Mouse (Mus musculus) heart, postnatal 4 days (tissue): Measurements from ENCODE around the gene Dcdc2b. TPM values are rescaled to one million over a fixed set of nuclear protein-coding genes. Genes with fewer than 3 reads are reported as not detected.

Experiments
- DNase-seq: peaks from one replicate; pipeline ENCODE4 v3.0.0; 2021
- total RNA-seq, 2 experiments: library from RNA; stranded (reverse); gene quantifications; 2 replicates each; pipeline ENCODE4 v1.2.3; 2021

The Dcdc2b gene
- total RNA-seq, 2 experiments from 2014 or later = 0.27 to 0.76 TPM

DNA sequence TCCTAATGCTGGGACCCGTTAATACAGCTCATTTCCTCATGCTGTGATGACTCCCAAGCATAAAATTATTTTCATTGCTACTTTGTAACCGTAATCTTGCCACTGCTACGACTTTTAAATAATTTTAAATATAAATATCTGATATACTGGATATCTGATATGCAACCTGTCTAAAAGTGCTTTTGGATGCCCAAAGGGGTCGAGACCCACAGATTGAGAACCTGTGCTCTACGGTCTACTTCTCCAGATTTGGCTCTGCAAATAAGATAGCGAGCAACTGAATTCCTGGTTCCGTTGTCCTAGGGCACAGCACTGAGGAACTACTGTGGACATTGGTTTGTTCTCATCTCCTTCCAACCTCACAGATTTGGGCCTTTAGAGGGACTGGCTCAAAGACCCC, 36.4 kb downstream of the Dcdc2b start:
- no peak for DNase-seq

- DNase-seq = peak; percentile 81
Observed at GRCm38 (mm10) chr4:129576863-129577491, 37.1 kb downstream of the Dcdc2b start.

- DNase-seq = no peak
Observed at GRCm38 (mm10) chr4:129575171-129575844, 38.7 kb downstream of the Dcdc2b start.

DNA sequence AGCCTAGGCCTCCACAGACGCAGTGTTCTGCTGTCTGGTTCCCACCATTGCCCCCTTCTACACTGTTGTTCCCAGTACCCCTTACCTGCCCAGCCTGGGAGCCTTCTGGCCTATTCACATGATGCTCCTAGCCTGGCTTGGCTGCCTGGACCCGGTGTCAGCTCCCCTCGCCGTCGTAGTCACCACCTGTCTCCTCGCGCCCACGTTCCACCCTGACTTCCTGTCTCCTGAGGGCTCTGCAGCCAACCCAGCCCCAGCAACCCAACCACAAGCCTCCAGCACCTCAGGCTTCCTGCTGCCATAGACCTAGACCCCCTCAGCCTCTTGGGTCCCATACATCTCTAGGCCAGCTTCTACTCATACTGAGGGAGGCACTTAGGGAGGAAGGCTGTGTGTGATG, 40.6 kb downstream of the Dcdc2b start, which contains the start of gene Lck:
Lck (minus strand) TSS at position 212 of the 400 bp plus-strand sequence.
- DNase-seq = no peak

GRCm38 (mm10) chr4:129573093-129573370, 41.0 kb downstream of the Dcdc2b start:
- DNase-seq = no peak

- no peak for DNase-seq
Observed at GRCm38 (mm10) chr4:129572236-129573092, 41.6 kb downstream of the Dcdc2b start.

GRCm38 (mm10) chr4:129571551-129572084, 42.4 kb downstream of the Dcdc2b start:
- DNase-seq = no peak

DNA sequence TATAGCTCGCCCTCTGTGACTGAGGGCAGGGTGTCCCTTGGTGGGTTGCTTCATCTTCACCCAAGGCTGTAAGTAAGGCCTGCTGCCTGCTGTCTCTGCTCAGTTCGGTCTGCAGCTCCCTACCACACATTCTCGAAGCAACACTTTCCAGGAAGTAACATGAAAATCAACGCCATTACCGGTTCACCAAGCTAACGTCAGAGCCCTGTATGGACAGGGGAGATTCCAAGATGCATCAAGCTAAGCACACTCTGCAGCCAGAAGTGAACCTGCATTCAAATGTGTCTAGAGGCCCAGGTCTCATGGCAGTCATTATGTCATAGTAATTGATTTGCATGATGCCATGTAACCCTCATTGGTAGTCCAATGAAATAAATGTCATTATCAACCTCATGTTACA, 44.0 kb downstream of the Dcdc2b start:
- DNase-seq = no peak

- DNase-seq = no peak
Observed at GRCm38 (mm10) chr4:129568366-129568765, 45.7 kb downstream of the Dcdc2b start.

DNA sequence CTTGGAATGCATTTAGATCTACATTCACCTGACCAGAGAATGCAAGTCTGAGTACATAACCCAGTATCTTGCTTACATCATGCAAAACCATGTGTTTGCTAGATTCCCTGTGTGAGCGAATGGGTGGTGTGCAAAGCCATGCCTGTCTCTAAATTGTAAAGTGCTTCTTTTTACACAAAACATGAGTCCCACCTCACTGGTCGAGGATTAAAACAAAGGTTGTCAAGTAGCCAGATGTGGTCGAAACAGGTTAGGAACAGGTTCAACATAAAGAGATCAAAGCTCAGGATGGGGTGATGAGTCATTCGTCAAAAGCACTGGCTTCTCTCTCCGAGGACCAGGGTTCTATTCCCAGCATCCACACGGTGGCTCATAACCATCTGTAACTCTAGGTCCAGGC, 48.9 kb downstream of the Dcdc2b start:
- no peak for DNase-seq

DNA sequence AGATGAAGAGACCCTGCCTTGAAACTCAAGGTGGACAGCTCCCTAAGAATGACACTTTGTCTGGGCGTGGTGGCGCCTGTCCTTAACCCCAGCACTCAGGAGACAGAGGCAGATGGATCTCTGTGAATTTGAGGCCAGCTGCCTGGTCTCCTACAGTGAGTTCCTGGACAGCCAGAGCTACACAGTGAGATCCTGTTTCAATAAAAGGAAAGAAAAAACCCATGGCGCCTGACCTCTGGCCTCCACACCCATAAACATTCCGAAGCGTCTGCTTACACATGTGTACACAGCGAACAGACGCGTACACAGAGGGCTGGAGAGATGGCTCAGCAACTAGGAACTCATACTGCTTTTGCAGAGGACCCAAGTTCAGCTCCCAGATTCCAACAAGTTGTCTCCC, 50.3 kb downstream of the Dcdc2b start:
- no peak for DNase-seq

DNA sequence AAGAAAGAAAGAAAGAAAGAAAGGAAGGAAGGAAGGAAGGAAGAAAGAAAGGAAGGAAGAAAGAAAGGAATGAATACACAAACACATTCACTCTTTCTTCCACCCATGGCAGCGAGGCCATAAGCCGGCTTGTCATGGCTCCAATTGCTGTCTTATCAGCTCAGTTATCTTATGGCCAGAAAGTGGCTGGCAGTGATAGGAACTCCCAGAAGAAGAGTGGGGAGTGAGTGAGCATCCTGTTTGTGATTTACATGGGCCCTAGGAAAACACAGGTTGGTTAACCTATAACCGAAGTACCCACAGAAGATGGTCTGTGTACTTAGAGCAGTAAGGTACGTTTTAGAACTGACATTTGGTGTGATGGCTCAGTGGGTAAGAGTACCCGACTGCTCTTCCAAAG, 52.9 kb downstream of the Dcdc2b start:
- DNase-seq = no peak

Other genes starting within 250 kb of the Dcdc2b start
- 1 to 10 TPM; 8.7 to 9.0 TPM for gene Zbtb8a, start 236.1 kb downstream of the Dcdc2b start, total RNA-seq
- 1 to 10 TPM in 1 of 2 experiments, under 1 TPM in 1; 0.92 to 1.2 TPM for gene Zbtb8b, start 173.4 kb downstream of the Dcdc2b start, total RNA-seq
- 10 to 100 TPM; 34.0 to 36.6 TPM for gene Bsdc1, start 152.7 kb downstream of the Dcdc2b start, total RNA-seq
- not detected for gene Tssk3, start 123.2 kb downstream of the Dcdc2b start, total RNA-seq
- not detected for gene Fam229a, start 123.1 kb downstream of the Dcdc2b start, total RNA-seq
- 10 to 100 TPM; 96.6 to 97.7 TPM for gene Marcksl1, start 100.7 kb downstream of the Dcdc2b start, total RNA-seq
- 10 to 100 TPM; 45.0 to 46.4 TPM for gene Hdac1, start 71.5 kb downstream of the Dcdc2b start, total RNA-seq
- under 1 TPM; 0.86 to 0.91 TPM for gene Lck, start 40.6 kb downstream of the Dcdc2b start, total RNA-seq
- 1 to 10 TPM; 1.5 TPM for gene Fam167b, start 35.7 kb downstream of the Dcdc2b start, total RNA-seq
- gene Eif3i, start 13.6 kb downstream of the Dcdc2b start, total RNA-seq = 100 to 1,000 TPM; 146 to 160 TPM
- 10 to 100 TPM; 64.8 to 72.1 TPM for gene Tmem234, start 13.6 kb downstream of the Dcdc2b start, total RNA-seq
- gene Iqcc, start 4.8 kb upstream of the Dcdc2b start, total RNA-seq = 10 to 100 TPM in 1 of 2 experiments, 1 to 10 TPM in 1; 9.3 to 14.3 TPM
- gene Ccdc28b, start 9.7 kb upstream of the Dcdc2b start, total RNA-seq = 10 to 100 TPM; 30.9 to 33.3 TPM
- gene Txlna, start 26.8 kb upstream of the Dcdc2b start, total RNA-seq = 10 to 100 TPM; 40.0 to 41.9 TPM
- gene Kpna6, start 58.5 kb upstream of the Dcdc2b start, total RNA-seq = 10 to 100 TPM; 70.2 to 71.9 TPM
- gene Tmem39b, start 82.6 kb upstream of the Dcdc2b start, total RNA-seq = 1 to 10 TPM; 6.6 to 6.7 TPM
- 100 to 1,000 TPM; 102 to 110 TPM for gene Khdrbs1, start 128.0 kb upstream of the Dcdc2b start, total RNA-seq
- 100 to 1,000 TPM; 293 to 301 TPM for gene Ptp4a2, start 197.0 kb upstream of the Dcdc2b start, total RNA-seq